Mouse (Mus musculus) cerebellum, adult (tissue): Measurements from ENCODE around the gene Hes6.

Experiments used
- ATAC-seq: cut with Nextera tagmentation; 2 replicates; pipeline ENCODE4 v1.9.2; 2017; ENCODE audit warnings: mild to moderate bottlenecking, moderate library complexity, mixed read lengths; ENCODE audit not compliant: insufficient number of reproducible peaks, low FRiP score, low TSS enrichment

Gene Hes6

GRCm38 (mm10) chr1:91411631-91412285 lies 2.1 kb downstream of the Hes6 start:
- ATAC-seq, result no peak

- no peak for ATAC-seq
These were observed 6.0 kb downstream of the Hes6 start for GRCm38 (mm10) chr1:91407819-91408218.

- ATAC-seq, result peak; percentile 74
These were observed 8.2 kb downstream of the Hes6 start for GRCm38 (mm10) chr1:91405406-91406169.

GRCm38 (mm10) chr1:91404976-91405375 lies 8.9 kb downstream of the Hes6 start:
- ATAC-seq, result no peak

GRCm38 (mm10) chr1:91398260-91399062 lies 15.4 kb downstream of the Hes6 start, which contains the start of gene Ilkap:
Ilkap (minus strand) TSS chr1:91398815.
- ATAC-seq, result peak; percentile 84

GRCm38 (mm10) chr1:91397927-91398259 lies 15.9 kb downstream of the Hes6 start:
- no peak for ATAC-seq

- no peak for ATAC-seq
These were observed 23.5 kb downstream of the Hes6 start for GRCm38 (mm10) chr1:91390369-91390768.

GRCm38 (mm10) chr1:91381091-91381471 lies 32.8 kb downstream of the Hes6 start:
- ATAC-seq, result no peak

GRCm38 (mm10) chr1:91380453-91381090 lies 33.3 kb downstream of the Hes6 start:
- ATAC-seq, result 0 out of 2 replicates have a peak, but pooled peaks have one; percentile 61

GRCm38 (mm10) chr1:91373414-91373835 lies 40.4 kb downstream of the Hes6 start:
- ATAC-seq, result no peak

- ATAC-seq, result no peak
These were observed 43.8 kb downstream of the Hes6 start for GRCm38 (mm10) chr1:91370055-91370454.

GRCm38 (mm10) chr1:91369408-91369807 lies 44.4 kb downstream of the Hes6 start:
- ATAC-seq, result no peak

GRCm38 (mm10) chr1:91367295-91367694 lies 46.5 kb downstream of the Hes6 start:
- ATAC-seq, result no peak

GRCm38 (mm10) chr1:91366215-91367108 lies 47.4 kb downstream of the Hes6 start, which contains the start of gene Erfe:
Erfe (plus strand) TSS chr1:91366430.
- ATAC-seq, result no peak

- ATAC-seq, result no peak
These were observed 48.0 kb downstream of the Hes6 start for GRCm38 (mm10) chr1:91365816-91366214.

- no peak for ATAC-seq
These were observed 48.8 kb downstream of the Hes6 start for GRCm38 (mm10) chr1:91364822-91365644.

- ATAC-seq, result no peak
These were observed 51.7 kb downstream of the Hes6 start for GRCm38 (mm10) chr1:91362113-91362512.
